Mouse (Mus musculus): ENCODE data around the gene Gm11562. TPM values are rescaled to one million over a fixed set of nuclear protein-coding genes. Genes with fewer than 3 reads are reported as not detected.
"Not testable (repeated sequence)": the region's sequence is repeated elsewhere in the genome, so short reads cannot be mapped to it uniquely, and the experiment has no call there.

Gm11562 gene
- total RNA-seq (2021) = not detected
- long read RNA-seq, experiment 1 = 0 reads
- long read RNA-seq, experiment 2 = 0 reads

DNA sequence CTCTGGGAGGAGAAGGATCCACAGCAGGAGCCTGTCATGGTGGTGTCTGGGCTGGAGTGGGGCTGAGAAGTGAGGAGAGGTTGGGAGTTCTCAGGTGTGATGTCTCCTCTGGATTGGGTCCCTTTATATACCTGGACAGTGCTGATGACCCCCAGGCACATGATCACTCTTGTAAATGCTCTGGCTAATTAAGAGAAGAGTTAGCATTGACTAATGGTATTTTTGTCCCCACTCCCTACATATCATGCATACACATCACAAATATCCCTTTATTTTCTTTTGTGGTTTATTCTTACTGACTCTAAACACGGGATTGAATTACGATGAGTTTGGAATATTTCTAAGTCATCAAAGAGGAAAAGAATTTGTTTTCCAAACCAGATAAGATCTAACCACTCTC, at the start of gene Gm11562:
TSS of gene Gm11562 (minus strand) at position 101 of the 400 bp plus-strand sequence.
- DNase-seq = no peak

DNA sequence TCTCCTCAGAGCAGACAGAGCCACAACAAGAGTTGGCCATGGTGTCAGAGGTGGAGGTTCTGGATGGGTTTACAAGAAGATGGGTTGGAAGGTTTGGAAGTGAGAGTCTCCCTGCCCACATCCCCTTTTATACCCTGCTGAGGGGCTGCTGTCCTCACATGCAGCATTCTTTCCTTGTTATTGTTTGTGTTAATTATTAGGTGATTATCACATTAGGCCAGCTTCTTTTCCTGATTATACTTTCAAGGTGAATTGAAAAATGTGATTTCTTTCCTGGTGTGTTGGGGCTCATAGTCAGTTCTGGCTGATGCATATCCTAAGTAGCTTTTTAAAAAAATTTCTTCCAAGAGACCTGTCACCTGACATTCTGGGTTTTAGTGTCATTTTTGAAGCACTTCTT, 45.6 kb upstream of the Gm11562 start, which contains the start of gene Krtap4-6:
TSS of gene Krtap4-6 (minus strand) at position 101 of the 400 bp plus-strand sequence.
- DNase-seq = no peak

DNA sequence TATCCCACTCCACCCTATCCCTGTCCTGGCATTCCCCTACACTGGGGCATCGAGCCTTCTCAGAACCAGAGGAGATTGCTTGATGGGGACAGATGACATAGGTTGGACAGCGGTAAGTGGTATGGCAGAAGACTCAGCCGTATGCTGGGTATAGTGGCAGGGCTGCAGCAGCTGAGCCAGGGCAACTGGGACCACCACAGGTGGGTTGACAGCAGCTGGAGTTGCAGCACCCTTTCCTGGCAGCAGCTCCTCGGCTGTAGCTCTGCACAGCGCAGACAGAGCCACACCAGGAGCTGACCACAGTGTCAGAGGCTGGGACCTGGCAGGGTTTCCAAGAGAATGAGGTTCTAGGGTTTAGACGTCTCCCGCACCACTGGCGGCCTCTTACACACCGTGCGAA, 42.6 kb upstream of the Gm11562 start:
- DNase-seq = no peak

DNA sequence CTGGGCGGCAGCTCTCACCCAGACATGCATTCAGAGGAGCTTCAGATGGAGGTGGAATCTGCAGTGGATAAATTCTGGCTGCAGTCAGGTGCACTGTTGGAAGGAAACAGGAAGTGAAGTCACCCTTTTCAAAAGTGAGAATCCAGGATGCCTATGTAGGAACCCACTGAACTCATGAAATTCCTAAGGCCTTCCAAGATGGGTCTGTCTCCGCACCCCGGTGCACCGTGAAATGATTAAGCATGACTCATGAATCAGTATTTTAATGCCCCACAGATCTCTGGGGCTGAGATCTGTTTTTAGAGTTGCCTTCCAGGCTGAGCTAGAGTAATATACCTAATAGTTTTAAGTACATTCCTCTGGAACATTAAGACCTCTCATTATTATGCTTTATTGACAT, 39.0 kb upstream of the Gm11562 start:
- no peak for DNase-seq

DNA sequence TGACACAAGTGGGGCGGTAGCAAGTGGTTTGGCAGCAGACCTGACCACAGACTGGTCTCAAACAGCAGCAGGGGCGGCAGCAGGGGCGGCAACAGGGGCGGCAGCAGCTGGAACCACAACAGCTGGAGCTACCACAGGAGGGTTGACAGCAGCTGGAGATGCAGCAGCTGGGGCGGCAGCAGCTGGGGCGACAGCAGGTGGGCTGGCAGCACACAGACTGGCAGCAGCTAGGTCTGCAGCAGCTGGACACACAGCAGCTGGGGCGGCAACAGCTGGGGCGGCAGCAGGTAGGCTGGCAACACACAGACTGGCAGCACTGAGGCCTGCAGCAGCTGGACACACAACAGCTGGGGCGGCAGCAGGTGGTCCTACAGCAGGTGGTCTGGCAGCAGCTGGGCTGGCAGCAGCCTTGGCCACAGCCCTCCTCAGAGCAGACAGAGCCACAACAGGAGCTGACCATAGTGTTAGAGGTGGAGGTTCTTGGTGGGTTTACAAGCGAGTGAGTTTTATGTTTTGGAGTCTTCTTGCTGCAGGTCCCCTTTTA, 38.3 kb upstream of the Gm11562 start, which contains the start of gene Gm11563:
TSS of gene Gm11563 (minus strand) at position 494 of the 544 bp plus-strand sequence.
- not testable (repeated sequence) for DNase-seq

DNA sequence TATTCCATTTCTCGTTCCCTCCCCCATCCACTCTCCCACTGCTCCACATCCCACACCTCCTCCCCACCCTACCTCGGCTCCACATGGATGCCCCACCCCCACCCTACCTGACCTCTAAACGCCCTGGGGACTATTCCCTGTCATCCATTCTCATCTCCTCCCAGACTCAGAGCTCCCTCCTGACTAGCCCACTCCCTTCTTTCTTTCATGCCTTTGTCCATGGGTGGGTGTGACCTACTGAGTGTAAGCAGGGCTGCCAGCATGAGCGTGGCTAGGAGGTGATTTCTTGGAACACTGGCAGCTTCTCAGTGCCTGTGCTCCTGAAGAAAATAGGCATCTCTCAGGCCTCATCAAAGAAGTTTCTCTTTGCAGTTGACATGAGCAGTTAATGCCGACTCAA, 36.8 kb upstream of the Gm11562 start:
- no peak for DNase-seq

DNA sequence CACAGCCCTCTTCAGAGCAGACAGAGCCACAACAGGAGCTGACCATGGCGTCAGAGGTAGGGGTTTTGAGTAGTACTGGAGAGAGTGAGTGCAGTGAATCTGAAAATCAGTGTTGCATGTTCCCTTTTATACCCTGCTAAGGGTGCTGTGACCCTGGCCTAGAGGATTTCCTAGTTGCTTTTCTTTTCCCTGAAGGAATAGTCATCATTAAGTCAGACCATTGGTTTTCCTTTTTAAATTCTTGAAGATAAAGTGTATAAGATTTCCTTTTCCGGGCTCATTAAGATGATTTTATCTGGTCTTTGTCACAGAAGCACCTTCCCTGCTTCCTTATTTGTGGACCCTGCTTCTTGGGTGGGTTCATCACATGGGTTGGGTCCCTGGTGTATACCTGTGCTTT, 29.9 kb upstream of the Gm11562 start, which contains the start of gene Gm11555:
TSS of gene Gm11555 (minus strand) at position 101 of the 400 bp plus-strand sequence.
- DNase-seq = no peak

DNA sequence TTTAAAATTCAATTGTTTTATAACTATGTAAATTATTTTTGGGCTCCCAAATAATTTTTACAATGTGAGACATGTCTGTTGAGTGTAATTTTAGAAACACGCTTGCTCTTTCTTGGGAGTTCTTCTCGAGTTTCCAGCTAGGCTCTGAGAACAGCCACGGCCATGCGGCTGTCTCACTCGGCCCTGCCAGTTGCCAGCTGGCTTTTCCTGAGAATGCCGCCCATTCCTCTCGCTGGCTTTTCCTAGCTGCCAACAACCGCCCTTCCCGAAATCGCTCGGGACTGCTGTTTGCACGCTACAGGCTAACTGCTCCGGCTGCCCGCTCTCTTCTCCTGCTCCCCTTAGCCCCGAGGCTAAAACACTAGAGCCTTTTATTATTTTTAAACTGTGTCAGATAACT, 26.2 kb upstream of the Gm11562 start:
- no peak for DNase-seq

DNA sequence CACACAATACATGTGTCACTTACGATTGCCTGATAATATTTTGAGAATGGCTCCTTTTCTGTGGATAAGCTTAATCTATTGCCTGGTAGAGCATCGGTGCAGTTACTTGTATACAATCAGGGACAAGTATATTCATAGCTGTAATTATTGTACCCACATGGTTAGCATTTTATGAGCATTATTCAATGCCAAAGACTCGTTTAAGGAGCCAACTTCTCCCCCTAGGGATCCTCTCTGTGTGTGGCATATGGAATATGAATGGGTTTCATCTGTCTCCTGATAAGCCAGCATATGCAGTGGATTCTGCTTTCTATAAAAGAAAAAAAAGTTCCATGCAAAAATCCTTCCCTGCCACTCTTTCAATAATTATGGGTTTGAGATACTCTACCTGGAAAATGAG, 24.1 kb upstream of the Gm11562 start:
- DNase-seq = no peak

DNA sequence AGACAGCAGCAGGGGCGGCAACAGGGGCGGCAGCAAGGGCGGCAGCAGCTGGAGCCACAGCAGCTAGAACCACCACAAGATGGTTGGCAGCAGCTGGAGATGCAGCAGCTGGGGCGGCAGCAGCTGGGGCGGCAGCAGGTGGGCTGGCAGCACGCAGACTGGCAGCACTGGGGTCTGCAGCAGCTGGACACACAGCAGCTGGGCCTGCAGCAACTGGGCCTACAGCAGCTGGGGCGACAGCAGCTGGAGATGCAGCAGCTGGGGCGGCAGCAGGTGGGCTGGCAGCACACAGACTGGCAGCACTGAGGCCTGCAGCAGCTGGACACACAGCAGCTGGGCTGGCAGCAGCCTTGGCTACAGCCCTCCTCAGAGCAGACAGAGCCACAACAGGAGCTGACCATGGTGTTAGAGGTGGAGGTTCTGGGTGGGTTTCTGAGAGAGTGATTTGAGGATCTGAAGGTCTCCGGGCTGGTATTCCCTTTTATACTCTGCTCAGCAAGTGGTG, 23.5 kb upstream of the Gm11562 start, which contains the start of gene Krtap4-7:
TSS of gene Krtap4-7 (minus strand) at position 455 of the 505 bp plus-strand sequence.
- not testable (repeated sequence) for DNase-seq

DNA sequence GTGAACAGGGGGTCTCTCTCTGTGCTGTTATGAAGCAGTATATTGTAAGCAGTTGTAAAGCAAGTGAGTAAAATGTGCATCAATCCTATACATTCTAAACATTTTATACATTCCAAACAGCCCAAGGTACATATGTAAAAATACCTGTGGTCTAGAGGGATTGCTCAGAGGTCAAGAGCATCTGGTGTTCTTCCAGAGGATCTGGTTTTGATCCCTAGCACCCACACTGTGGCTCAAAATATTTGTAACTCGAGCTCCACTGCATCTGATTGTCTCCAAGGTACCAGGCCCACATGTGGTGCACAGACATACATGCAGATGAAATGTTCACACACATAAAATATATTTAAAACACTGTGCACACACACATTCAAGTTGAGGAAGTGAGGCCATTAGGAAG, 20.7 kb upstream of the Gm11562 start:
- DNase-seq = no peak

DNA sequence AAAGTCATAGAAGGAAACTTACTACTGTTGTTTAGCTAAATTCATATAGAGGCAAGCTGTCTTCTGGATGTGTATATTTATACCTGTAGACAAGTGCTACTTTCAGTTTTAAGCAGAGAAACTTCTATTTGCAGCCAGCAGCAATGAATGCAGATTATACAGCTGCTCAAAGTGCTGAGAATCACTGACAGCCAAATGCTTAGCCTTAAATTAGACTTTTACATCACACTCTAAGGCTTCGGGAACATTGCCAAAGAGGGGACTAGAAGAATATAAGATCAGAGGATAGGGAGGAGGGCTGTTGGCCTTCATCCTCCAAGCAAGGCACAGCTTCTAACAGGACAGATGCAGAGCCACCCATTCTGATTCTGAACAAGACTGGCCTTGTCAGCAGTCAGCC, 16.9 kb upstream of the Gm11562 start:
- no peak for DNase-seq

DNA sequence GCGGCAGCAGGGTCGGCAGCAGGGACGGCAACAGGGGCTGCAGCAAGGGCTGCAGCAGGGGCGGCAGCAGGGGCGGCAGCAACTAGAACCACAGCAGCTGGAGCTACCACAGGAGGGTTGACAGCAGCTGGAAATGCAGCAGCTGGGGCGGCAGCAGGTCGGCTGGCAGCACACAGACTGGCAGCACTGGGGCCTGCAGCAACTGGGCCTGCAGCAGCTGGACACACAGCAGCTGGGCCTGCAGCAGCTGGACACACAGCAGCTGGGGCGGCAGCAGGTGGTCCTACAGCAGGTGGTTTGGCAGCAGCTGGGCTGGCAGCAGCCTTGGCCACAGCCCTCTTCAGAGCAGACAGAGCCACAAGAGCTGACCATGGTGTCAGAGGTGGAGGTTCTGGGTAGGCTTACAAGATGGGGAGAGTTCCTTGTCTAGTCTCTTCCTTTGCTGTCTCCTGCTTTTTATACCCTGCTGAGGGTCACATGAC, 14.5 kb upstream of the Gm11562 start, which contains the start of gene Krtap4-2:
TSS of gene Krtap4-2 (minus strand) at position 432 of the 482 bp plus-strand sequence.
- no peak for DNase-seq

DNA sequence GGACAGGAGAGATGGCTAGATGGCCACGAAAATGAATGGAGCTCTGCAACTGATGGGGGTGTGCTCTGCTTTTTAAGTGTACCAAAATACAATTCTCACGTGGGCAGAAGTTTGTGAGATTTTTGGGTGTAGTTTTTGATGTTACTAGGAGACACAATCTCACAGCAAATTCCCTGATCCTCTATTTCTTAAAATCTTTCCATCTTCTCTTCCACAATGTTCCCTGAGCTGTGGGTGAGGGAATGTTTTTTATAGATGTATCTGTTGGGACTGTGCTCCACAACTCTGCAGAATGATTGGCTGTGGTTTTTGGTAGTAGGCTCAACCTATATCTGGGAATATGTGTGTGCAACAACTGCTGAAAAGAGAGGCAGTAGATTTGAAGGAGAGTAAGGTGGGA, 13.1 kb upstream of the Gm11562 start:
- no peak for DNase-seq

DNA sequence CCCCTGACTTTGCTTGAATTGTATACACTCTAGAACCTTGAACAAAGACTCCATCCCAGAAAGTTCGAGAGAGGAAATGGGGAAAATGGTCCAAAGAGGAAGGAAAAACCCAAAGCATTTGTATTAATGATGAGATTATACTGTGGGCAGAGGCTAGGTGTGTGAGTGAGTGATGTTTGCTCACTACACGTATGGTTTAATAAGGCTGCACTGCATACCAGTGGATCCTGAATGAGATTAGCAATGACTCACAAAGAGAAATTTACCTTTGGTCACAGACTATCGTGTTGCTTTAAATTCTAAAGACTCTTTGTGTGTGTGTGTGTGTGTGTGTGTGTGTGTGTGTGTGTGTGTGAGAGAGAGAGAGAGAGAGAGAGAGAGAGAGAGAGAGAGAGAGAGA, 10.7 kb upstream of the Gm11562 start:
- DNase-seq = no peak

DNA sequence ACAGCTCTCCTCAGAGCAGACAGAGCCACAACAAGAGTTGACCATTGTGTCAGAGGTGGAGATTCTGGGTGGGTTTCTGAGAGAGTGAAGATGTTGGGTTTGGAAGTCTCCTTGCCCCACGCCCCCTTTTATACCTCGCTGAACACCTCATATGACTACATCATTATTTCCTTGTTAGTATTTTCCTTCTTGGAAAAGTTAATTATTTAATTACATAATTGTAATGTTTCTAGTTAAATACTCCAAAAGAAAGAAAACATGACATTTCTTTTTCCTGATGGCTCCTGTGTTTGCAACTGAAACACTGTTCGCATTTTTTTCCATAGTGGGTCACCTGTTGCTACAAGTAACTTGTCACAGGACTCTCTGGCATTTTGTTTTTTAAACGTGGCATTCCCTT, 7.9 kb upstream of the Gm11562 start, which contains the start of gene Krtap4-1:
TSS of gene Krtap4-1 (minus strand) at position 101 of the 400 bp plus-strand sequence.
- DNase-seq = no peak

DNA sequence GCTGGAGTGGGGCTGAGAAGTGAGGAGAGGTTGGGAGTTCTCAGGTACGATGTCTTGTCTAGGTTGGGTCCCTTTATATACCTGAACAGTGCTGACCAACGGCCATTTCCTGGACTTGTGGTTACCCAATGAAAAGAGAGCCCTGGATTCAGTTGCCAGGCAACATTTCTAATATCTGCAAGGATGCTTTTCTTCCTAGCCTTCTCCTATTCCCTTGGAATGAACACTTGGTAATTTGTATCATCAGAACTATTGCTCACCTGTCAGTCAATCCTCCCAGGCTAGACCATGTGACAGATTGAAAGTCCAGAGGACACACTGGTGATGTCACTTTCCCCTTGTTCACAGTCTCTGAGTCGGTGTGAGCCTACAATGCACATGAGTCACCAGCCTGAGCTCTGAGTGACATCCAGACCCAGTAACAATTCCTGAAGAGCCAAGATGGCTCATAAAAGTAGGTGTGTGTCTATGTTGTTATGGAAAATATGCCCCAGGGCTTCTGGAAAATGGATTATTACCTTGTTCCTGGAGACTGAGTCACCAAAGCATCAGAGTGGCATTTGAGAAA, 5.4 kb downstream of the Gm11562 start, which contains the start of gene Krtap2-4:
TSS of gene Krtap2-4 (minus strand) at position 51 of the 568 bp plus-strand sequence.
- no peak for DNase-seq

DNA sequence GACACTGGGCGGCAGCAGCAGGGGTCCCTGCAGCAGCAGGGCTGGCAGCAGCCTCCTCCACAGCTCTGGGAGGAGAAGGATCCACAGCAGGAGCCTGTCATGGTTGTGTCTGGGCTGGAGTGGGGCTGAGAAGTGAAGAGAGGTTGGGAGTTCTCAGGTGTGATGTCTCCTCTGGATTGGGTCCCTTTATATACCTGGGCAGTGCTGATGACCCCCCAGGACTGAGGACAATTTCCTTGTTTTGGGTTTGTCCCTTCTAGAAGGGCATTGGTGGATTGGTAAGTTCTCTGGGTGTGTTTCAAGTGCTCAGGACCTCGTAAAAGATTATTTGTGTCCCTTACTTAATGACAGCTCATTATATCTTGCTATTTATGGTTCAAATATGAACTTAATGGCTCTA, 10.1 kb downstream of the Gm11562 start, which contains the start of gene Gm11937:
TSS of gene Gm11937 (minus strand) at position 101 of the 400 bp plus-strand sequence.
- not testable (repeated sequence) for DNase-seq

DNA sequence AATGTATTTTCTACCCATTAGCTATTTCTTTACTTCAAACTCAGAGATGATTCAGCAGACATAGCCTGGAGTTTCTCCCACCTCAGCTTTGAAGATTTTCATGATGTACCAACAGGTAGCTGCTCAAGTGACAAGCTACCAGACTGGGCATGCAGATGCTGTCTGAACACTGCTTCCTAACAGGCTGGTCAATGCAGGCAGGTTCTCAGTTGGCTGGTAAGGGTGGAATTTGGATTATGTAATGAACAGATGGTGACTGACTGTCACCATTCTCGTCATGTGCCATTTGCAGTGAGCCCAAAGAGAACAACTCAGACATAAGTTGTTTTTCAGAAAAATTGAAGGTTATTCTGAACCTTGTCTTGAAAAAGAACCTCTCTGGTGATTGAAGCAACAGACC, 11.1 kb downstream of the Gm11562 start:
- no peak for DNase-seq

DNA sequence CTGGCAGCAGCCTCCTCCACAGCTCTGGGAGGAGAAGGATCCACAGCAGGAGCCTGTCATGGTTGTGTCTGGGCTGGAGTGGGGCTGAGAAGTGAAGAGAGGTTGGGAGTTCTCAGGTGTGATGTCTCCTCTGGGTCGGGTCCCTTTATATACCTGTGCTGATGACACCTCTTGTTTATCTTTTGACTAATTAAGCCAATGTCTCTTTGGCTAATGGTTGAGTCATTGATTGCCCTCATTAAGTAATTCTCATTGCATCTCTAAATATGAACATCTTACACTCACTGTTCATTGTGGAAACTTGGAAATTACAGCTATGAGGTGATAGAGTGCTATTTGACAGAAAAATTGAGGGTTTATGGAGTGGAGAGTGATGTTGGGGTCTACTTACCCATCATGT, 17.0 kb downstream of the Gm11562 start, which contains the start of gene Gm11938:
TSS of gene Gm11938 (minus strand) at position 101 of the 400 bp plus-strand sequence.
- not testable (repeated sequence) for DNase-seq

DNA sequence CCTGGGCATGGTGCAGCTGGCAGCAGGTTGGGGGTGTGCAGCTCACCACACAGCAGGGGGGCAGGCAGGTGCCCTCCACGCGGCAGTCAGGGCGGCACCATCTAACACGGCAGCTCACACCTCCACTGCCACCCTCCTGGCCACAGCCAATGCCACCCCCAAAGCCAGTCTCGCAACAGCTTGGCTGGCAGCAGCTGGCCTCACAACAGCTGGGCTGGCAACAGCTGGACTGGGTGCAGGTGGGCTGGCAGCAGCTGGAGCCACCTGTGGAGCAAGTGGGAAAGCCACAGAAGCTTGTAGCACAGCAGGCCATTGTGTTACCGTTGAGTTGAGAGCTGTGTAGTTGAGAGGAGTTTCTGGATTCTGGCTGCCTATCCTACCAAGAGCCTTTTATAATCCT, 22.5 kb downstream of the Gm11562 start, which contains the start of gene Krtap9-3:
TSS of gene Krtap9-3 (minus strand) at position 364 of the 400 bp plus-strand sequence.
- not testable (repeated sequence) for DNase-seq

DNA sequence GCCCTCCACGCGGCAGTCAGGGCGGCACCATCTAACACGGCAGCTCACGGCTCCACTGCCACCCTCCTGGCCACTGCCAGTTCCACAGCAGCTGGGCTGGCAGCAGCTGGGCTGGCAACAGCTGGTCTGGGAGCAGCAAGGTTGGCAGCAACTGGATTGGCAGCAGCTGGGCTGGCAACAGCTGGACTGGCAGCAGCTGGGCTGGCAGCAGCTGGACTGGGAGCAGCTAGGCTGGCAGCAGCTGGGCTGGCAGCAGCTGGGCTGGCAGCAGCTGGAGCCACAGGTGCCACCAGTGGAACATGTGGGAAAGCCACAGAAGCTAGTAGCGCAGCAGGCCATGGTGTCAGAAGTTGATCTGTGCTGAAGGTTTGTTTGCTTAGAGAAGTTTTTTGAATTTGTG, 29.3 kb downstream of the Gm11562 start, which contains the start of gene Krtap1-3:
TSS of gene Krtap1-3 (minus strand) at position 359 of the 400 bp plus-strand sequence.
- no peak for DNase-seq

DNA sequence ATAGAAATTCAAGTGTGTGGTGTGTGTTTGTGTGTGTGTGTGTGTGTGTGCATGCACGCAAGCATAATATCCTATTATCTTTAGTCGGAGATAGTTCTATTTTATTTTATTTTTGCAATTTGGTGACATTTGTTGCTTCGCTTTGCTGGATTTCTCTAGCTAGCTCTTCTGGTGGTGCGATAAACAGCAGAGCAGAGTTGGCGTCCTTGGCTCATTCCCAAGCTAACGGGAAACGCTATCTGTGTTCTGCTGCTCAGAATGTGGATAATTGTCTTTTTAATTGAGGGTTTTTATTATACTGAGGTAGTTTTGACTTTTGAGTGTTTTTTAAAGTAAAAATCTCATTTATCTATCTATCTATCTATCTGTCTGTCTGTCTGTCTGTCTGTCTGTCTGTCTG, 35.1 kb downstream of the Gm11562 start:
- DNase-seq = no peak

Measured in adrenal gland, postnatal 36 days (tissue).